Mouse (Mus musculus): ENCODE measurements around the gene Dip2b.

The Dip2b gene

GRCm38 (mm10) chr15:100139665-100140064 lies 101.2 kb downstream of the Dip2b start:
- DNase-seq: no peak

DNA sequence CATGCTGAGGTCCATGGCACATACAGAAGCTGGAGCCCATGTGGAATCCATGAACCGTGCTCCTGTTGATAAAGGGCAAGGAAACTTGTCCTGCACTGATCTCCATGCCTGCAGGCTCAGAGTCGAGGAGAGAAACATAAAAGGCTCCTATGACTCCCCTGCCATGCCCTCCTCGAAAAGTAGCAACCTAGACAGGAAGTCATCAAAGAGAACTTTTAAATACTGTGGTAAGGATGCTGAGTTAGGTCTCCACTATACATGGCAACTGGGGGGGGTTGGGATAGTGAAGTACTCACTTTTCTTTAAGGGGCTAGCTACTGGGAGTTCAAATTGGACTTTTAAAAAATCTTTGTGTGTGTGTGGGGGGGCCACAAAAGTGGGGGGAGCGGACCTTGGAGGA lies 102.0 kb downstream of the Dip2b start:
- no peak for DNase-seq

DNA sequence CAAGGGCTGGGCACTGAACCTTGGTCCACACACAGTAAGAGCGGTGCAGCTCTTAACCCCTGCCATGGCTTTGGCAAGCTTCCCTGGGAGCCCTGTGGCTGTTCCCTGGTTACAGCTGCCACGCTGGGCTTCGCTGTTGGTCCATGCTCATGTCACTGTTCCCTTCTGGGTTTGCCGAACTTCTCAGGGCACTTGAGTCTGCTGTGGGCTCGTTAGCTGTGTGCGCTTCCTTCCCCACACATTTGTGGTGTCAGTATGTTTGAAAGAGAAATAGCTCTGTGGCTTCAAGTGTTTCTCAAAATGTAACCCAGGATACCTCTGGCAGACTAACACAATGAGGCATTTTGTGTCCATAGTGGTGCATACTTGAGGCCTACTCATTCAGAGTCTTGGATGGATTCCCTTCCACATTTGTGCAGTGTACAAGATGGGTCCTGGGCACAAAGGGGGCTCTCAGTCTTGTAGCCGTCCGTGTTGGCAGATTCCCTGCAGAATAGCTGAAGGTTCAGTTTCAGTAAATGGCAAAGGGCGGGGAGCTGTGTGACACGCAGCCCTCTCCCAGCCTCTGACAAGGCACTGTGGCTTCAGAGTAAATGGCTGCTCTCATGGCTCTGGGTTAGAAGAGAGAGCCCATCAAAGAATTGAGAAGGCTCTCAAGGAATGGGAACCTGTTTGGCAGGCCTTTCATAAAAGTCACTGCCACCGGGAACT lies 104.8 kb downstream of the Dip2b start:
- DNase-seq: peak; percentile 42 to 43

- DNase-seq: no peak
Measured at GRCm38 (mm10) chr15:100144854-100145824, 106.7 kb downstream of the Dip2b start.

DNA sequence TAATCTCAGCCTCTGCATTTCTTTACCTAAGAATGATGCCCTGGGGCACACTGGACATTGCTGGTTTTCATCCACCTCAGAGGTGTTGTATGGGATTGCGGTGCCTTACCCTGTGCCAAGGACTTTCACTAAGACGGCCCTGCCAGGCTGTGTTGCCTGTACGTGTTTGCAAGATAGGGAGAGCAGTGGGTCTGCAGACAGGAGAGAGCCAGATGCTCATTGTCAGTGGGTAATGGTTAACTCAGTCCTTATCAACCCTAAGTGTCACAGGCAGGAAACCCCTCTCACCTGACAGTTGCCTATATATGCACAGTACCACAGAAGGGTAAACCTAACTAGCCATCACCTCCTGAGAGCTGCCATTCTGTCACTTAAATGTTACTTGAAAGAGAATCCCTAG lies 107.5 kb downstream of the Dip2b start:
- DNase-seq: no peak

- DNase-seq: no peak
Measured at GRCm38 (mm10) chr15:100150593-100150992, 112.1 kb downstream of the Dip2b start.

DNA sequence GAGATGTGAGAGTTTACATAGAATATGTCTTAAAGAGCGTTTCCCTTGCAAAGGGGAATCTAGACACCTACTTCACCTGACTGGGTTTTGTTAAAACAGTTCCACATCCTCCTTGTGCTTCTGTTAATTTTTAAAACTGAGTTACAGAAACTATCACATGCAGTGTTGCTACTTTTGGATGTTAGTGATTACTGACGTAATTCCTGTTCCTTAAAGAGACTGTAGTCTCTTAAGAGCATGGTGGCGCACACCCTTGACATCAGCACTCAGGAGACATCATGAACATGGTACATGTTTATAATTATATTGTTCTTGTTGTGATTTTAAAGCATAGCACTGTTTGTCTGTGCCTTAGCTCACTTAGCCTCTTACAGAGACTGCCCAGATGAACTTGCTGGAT lies 113.9 kb downstream of the Dip2b start:
- no peak for DNase-seq

DNA sequence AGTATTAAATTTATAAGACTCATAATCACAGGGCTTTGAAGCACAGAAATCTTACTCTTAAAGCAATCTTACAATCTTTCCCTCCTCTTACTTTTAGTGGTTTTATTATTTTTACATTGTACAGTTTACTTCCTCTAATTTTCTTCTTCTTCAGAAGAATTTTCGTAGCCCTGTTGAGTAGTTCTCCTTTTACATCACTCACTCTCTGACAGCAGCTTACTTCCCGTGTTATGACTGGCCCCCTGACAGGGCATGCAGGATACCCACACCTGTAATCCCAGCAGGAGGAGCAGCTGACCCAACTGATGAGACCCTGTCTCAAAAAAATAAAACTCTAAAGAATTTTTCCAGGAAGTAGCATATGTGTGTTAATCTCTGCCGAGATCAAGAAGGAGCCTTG lies 114.6 kb downstream of the Dip2b start:
- no peak for DNase-seq

- DNase-seq: no peak
Measured at GRCm38 (mm10) chr15:100156095-100156707, 117.7 kb downstream of the Dip2b start.

DNA sequence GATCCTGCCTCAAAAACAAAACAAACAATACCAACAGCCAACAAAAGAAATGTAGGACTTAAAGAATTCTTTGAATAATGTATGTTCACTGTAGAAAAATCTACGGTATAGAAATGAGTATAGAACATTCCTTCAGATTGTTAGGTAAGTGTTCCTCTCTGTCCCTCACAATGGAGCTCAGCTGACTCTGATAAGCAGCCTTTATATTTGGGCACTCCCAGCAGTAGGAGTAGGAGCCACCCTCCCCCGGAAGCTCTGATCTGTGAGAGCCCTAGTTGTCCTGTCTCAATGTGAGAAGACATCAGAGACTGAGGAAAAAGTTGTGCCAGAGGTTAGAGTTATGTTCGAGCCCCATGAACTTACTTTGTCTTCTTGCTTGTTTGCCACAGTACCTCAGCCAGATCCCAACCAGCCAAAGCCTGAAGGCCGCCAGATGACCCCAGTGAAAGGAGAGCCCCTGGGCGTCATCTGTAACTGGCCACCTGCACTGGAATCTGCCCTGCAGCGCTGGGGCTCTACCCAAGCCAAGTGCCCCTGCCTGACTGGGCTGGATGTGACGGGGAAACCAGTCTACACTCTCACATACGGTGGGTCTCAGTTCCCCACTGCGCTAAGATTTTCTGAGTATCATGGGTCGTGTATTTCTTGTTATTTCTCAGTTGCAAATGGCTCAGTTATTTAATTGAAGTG lies 118.5 kb downstream of the Dip2b start:
- DNase-seq: no peak

- DNase-seq: no peak
Measured at GRCm38 (mm10) chr15:100158985-100159384, 120.5 kb downstream of the Dip2b start.

- DNase-seq: peak; percentile 38 to 82
Measured at GRCm38 (mm10) chr15:100161747-100162280, 123.3 kb downstream of the Dip2b start.

- peak; percentile 63 to 83 for DNase-seq
Measured at GRCm38 (mm10) chr15:100163381-100164051, 125.1 kb downstream of the Dip2b start.

- DNase-seq: peak; percentile 50 to 71
Measured at GRCm38 (mm10) chr15:100166464-100166863, 128.0 kb downstream of the Dip2b start.

DNA sequence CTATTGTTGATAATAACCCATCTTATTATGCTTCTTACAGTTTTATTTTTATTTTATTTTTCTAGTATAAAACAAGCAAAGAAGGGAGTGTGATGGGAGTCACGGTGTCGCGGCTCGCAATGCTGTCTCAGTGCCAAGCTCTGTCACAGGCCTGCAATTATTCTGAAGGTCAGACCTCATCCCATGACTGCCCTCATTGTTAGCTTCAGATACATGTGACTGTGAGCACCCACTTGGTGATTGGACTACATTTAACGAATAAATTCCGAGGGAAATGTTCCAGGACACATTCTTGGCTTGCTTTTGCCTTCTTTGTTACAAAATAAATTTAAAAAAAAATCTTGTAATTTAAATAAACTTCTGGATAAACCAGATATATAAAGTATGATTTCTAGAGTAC lies 129.3 kb downstream of the Dip2b start:
- DNase-seq: no peak

DNA sequence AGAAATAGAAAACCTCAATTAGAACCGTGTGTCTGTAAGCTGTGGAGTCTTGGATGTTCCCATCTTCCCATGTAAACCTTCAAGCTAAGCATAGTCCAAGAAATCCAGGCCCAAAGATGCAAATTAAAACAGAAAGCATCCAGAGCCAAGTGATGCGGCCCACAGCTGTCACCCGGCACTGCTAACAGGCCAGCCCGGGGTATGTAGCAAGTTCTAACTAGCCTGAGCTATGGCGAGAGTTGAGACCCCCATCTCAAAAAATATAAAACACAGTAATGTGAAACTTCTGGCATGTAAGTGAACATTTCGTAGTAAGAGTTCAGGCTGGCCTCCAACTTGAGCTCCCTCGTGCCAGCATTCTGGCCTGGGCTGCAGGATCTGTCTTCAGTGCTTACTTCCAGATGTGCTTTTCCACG lies 129.7 kb downstream of the Dip2b start:
- DNase-seq: no peak

DNA sequence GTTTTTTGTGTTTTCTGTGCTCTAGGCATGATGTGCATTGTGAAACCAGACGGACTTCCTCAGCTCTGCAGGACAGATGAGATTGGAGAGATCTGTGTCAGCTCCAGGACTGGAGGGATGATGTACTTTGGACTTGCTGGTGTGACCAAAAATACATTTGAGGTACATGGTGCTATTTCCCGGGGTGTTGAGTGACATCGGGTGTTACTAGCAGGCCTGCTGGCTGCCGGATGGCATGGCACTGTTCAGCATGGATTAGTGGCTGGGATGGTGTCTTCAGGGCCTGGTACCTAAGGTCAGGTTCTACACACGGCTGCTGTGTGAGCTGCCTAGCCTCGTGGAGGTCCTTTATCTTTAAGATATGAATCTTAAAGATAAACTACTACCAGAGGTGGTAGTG lies 136.7 kb downstream of the Dip2b start:
- DNase-seq: no peak

- DNase-seq: no peak
Measured at GRCm38 (mm10) chr15:100177167-100177566, 138.7 kb downstream of the Dip2b start.

DNA sequence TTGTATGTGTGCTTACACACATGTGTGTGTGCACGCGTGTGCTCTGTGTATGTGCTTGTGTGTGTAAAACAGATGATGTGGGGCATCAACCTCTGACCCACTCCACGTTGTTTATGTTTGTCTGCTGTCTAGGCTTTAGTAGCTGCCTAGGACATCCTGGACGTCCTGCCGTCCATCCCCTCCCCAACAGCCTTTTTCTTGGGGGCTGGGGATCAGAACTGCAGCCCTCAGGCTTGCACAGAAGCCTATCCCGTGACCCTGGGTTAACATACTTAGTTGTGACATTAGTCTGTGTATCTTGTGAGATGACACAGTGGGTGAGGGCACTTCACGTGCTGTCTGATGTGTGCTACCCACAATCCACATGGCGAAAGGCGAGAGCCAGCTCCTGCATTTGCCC lies 139.1 kb downstream of the Dip2b start:
- no peak for DNase-seq

- no peak for DNase-seq
Measured at GRCm38 (mm10) chr15:100178487-100178886, 140.0 kb downstream of the Dip2b start.

- peak in 1 of 2 experiments; percentile 59 for DNase-seq
Measured at GRCm38 (mm10) chr15:100179685-100180084, 141.2 kb downstream of the Dip2b start.

- DNase-seq: peak; percentile 90 to 95
Measured at GRCm38 (mm10) chr15:100180221-100180620, 141.8 kb downstream of the Dip2b start.

Measured in cerebellum, postnatal 14 days (tissue).